Mouse (Mus musculus) erythroblast, embryonic 14.5 days (primary cell): Measurements from ENCODE around the gene Tgfb1. TPM values are rescaled to one million over a fixed set of nuclear protein-coding genes. Genes with fewer than 3 reads are reported as not detected.

Experiments used
- H3K27me3 ChIP-seq: 2 replicates; pipeline ENCODE4 v1.6.1; 2012; ENCODE audit warnings: inconsistent platforms; ENCODE audit not compliant: control insufficient read depth
- H3K36me3 ChIP-seq: 2 replicates; pipeline ENCODE4 v1.6.1; 2012; ENCODE audit warnings: mild to moderate bottlenecking, inconsistent platforms; ENCODE audit not compliant: control insufficient read depth
- H3K4me1 ChIP-seq: 2 replicates; pipeline ENCODE4 v1.6.1; 2012; ENCODE audit warnings: inconsistent platforms; ENCODE audit not compliant: control insufficient read depth
- H3K4me3 ChIP-seq: replicated peaks from 2 replicates; pipeline ENCODE3; 2012; ENCODE audit warnings: moderate library complexity, mild to moderate bottlenecking, inconsistent platforms
- H3K9me3 ChIP-seq: 2 replicates; pipeline ENCODE4 v1.6.1; 2012; ENCODE audit warnings: low read length, inconsistent platforms, mixed read lengths; ENCODE audit not compliant: control insufficient read depth
- GATA1 ChIP-seq: IDR thresholded peaks from 2 replicates; pipeline ENCODE4 v1.6.1; 2012; ENCODE audit warnings: low read length, inconsistent platforms, mixed read lengths
- TAL1 ChIP-seq: IDR thresholded peaks from 3 replicates; pipeline ENCODE4 v1.6.1; 2012; ENCODE audit warnings: low read length, inconsistent platforms, mixed read lengths
- polyA plus RNA-seq: library from polyadenylated mRNA; stranded (reverse); fragments of >175 nt; gene quantifications from 2 replicates; pipeline ENCODE4 v1.2.3, GENCODE M21; 2012

The Tgfb1 gene
- polyA plus RNA-seq, 1 experiment = 23.6 TPM

- no peak for TF ChIP-seq TAL1
- no peak for TF ChIP-seq GATA1
- H3K36me3 ChIP-seq = peaks cover 82% of the 10 kb centered on the region
Measured at GRCm38 (mm10) chr7:25709961-25710360, 23.2 kb downstream of the Tgfb1 start.

GRCm38 (mm10) chr7:25710519-25711130 lies 23.8 kb downstream of the Tgfb1 start:
- peaks cover 22% of the 10 kb centered on the region for H3K4me1 ChIP-seq
- no peaks in the 10 kb centered on the region for H3K9me3 ChIP-seq
- H3K4me3 ChIP-seq = no peak overlapping the region
- TF ChIP-seq TAL1 = no peak
- no peaks in the 10 kb centered on the region for H3K27me3 ChIP-seq
- H3K36me3 ChIP-seq = peaks cover 82% of the 10 kb centered on the region

More at GRCm38 (mm10) chr7:25709961-25710360, 23.2 kb downstream of the Tgfb1 start:
- Histone ChIP-seq H3K4me1 (peaks cover 25% of the 10 kb centered on the region), H3K4me3 (no peak overlapping the region), H3K9me3 (no peaks in the 10 kb centered on the region), H3K27me3 (no peaks in the 10 kb centered on the region)

GRCm38 (mm10) chr7:25711165-25711564 lies 24.4 kb downstream of the Tgfb1 start:
- H3K4me3 ChIP-seq = no peak overlapping the region
- TF ChIP-seq GATA1 = no peak
- no peak for TF ChIP-seq TAL1
- no peaks in the 10 kb centered on the region for H3K9me3 ChIP-seq
- H3K36me3 ChIP-seq = peaks cover 82% of the 10 kb centered on the region
- H3K27me3 ChIP-seq = no peaks in the 10 kb centered on the region
- peaks cover 21% of the 10 kb centered on the region for H3K4me1 ChIP-seq

GRCm38 (mm10) chr7:25711731-25712197 lies 25.0 kb downstream of the Tgfb1 start:
- Histone ChIP-seq H3K27me3 (no peaks in the 10 kb centered on the region), H3K4me1 (peaks cover 21% of the 10 kb centered on the region), H3K9me3 (no peaks in the 10 kb centered on the region), H3K4me3 (no peak overlapping the region), H3K36me3 (peaks cover 82% of the 10 kb centered on the region)
- TF ChIP-seq TAL1 (no peak), GATA1 (no peak)

GRCm38 (mm10) chr7:25712801-25713200 lies 26.0 kb downstream of the Tgfb1 start:
- H3K27me3 ChIP-seq = no peaks in the 10 kb centered on the region
- no peaks in the 10 kb centered on the region for H3K9me3 ChIP-seq
- H3K36me3 ChIP-seq = peaks cover 79% of the 10 kb centered on the region
- peaks cover 22% of the 10 kb centered on the region for H3K4me1 ChIP-seq
- no peak overlapping the region for H3K4me3 ChIP-seq
- TF ChIP-seq GATA1 = no peak
- no peak for TF ChIP-seq TAL1

GRCm38 (mm10) chr7:25714581-25714980 lies 27.8 kb downstream of the Tgfb1 start:
- peaks cover 76% of the 10 kb centered on the region for H3K36me3 ChIP-seq
- no peaks in the 10 kb centered on the region for H3K27me3 ChIP-seq
- peaks cover 33% of the 10 kb centered on the region for H3K4me1 ChIP-seq
- no peak overlapping the region for H3K4me3 ChIP-seq
- H3K9me3 ChIP-seq = no peaks in the 10 kb centered on the region
- no peak for TF ChIP-seq GATA1

- peaks cover 38% of the 10 kb centered on the region for H3K4me1 ChIP-seq
- TF ChIP-seq GATA1 (no peak), TAL1 (no peak)
- no peak overlapping the region for H3K4me3 ChIP-seq
- H3K36me3 ChIP-seq = peaks cover 78% of the 10 kb centered on the region
- H3K27me3 ChIP-seq = no peaks in the 10 kb centered on the region
- H3K9me3 ChIP-seq = no peaks in the 10 kb centered on the region
Measured at GRCm38 (mm10) chr7:25715731-25716271, 29.0 kb downstream of the Tgfb1 start.

GRCm38 (mm10) chr7:25717478-25717877 lies 30.7 kb downstream of the Tgfb1 start:
- H3K4me1 ChIP-seq = peaks cover 41% of the 10 kb centered on the region
- H3K9me3 ChIP-seq = no peaks in the 10 kb centered on the region
- peaks cover 78% of the 10 kb centered on the region for H3K36me3 ChIP-seq
- no peak for TF ChIP-seq GATA1
- no peak for TF ChIP-seq TAL1
- H3K27me3 ChIP-seq = no peaks in the 10 kb centered on the region
- peak overlapping the region; percentile 76 for H3K4me3 ChIP-seq

- no peaks in the 10 kb centered on the region for H3K27me3 ChIP-seq
- H3K36me3 ChIP-seq = peaks cover 78% of the 10 kb centered on the region
- no peaks in the 10 kb centered on the region for H3K9me3 ChIP-seq
- H3K4me3 ChIP-seq = peak within 1 kb of the TSS; percentile 76
- no peak for TF ChIP-seq GATA1
- TF ChIP-seq TAL1 = no peak
- peaks cover 48% of the 10 kb centered on the region for H3K4me1 ChIP-seq
Measured at GRCm38 (mm10) chr7:25718788-25719417, 32.1 kb downstream of the Tgfb1 start, which contains the start of gene Ccdc97. Gene Ccdc97 (minus strand): TSS chr7:25719088.
